Mouse (Mus musculus): ENCODE results near the gene Zc3h14.

Zc3h14 gene

GRCm38 (mm10) chr12:98741011-98741501 is 5.7 kb upstream of the Zc3h14 start:
- DNase-seq = no peak

GRCm38 (mm10) chr12:98745626-98746025 is 1.1 kb upstream of the Zc3h14 start:
- DNase-seq = no peak

GRCm38 (mm10) chr12:98746131-98746530 is 633 bp upstream of the Zc3h14 start:
- DNase-seq = peak; percentile 27 to 53

GRCm38 (mm10) chr12:98747380-98747753 is 603 bp downstream of the Zc3h14 start:
- peak in 1 of 2 experiments; percentile 36 for DNase-seq

- DNase-seq = no peak
Measured at GRCm38 (mm10) chr12:98757636-98758035, 10.9 kb downstream of the Zc3h14 start.

- no peak for DNase-seq
Measured at GRCm38 (mm10) chr12:98759700-98760099, 12.9 kb downstream of the Zc3h14 start.

- no peak for DNase-seq
Measured at GRCm38 (mm10) chr12:98766241-98766640, 19.5 kb downstream of the Zc3h14 start.

GRCm38 (mm10) chr12:98777509-98777908 is 30.7 kb downstream of the Zc3h14 start:
- no peak for DNase-seq

- peak; percentile 49 to 61 for DNase-seq
Measured at GRCm38 (mm10) chr12:98779148-98779547, 32.4 kb downstream of the Zc3h14 start.

- no peak for DNase-seq
Measured at GRCm38 (mm10) chr12:98784251-98784650, 37.5 kb downstream of the Zc3h14 start.

- DNase-seq = no peak
Measured at GRCm38 (mm10) chr12:98795731-98796318, 49.1 kb downstream of the Zc3h14 start.

GRCm38 (mm10) chr12:98800334-98800733 is 53.6 kb downstream of the Zc3h14 start:
- DNase-seq = no peak

- DNase-seq = no peak
Measured at GRCm38 (mm10) chr12:98802245-98802644, 55.5 kb downstream of the Zc3h14 start.

GRCm38 (mm10) chr12:98804078-98804748 is 57.4 kb downstream of the Zc3h14 start:
- no peak for DNase-seq

- no peak for DNase-seq
Measured at GRCm38 (mm10) chr12:98820781-98821180, 74.0 kb downstream of the Zc3h14 start.

GRCm38 (mm10) chr12:98831122-98831521 is 84.4 kb downstream of the Zc3h14 start:
- no peak for DNase-seq

- DNase-seq = no peak
Measured at GRCm38 (mm10) chr12:98832929-98833598, 86.3 kb downstream of the Zc3h14 start.

GRCm38 (mm10) chr12:98833901-98834300 is 87.1 kb downstream of the Zc3h14 start:
- DNase-seq = no peak

GRCm38 (mm10) chr12:98834879-98835278 is 88.1 kb downstream of the Zc3h14 start:
- DNase-seq = no peak

- DNase-seq = no peak
Measured at GRCm38 (mm10) chr12:98835466-98835865, 88.7 kb downstream of the Zc3h14 start.
